Mouse (Mus musculus): ENCODE measurements at regions not wholly inside any gene's neighbourhood (a gene's known extent, or its start where the extent isn't known, plus 50 kb on each side); places are given as distances from the start of the nearest gene placed in this dataset.

DNA sequence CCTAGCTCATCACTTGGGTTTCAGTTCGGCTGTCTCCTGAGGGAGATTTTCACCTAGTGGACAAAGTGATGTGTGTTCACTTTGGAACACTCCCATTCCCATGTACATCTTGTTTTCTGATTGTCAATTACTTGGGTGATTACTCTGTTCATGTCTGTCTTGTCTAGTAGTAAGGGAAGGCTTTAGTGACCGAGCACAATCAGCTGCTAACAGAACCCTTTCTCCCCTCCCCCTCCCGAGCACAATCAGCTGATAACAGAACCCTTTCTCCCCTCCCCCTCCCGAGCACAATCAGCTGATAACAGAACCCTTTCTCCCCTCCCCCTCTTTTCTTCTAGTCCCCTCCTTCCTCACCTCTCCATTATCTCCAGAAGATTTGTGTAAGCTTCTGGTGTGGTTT is 79.6 kb upstream of the Plppr4 start:
- no peaks in the 10 kb centered on the region for H3K36me3 ChIP-seq (replicated peaks)
- H3K4me1 ChIP-seq (ENCODE audit: insufficient read depth, low read depth, low read length), result no peaks in the 10 kb centered on the region
- H3K4me3 ChIP-seq (ENCODE audit: low read depth, low read length), result no peak overlapping the region
- DNase-seq (ENCODE audit: low spot score) (no peak), ATAC-seq (ENCODE audit: extremely low read depth, insufficient number of reproducible peaks, low FRiP score, poor library complexity, severe bottlenecking) (no peak)
- TF ChIP-seq CTCF (IDR thresholded peaks at IDR 0.05; ENCODE audit: low read depth, low read length), result no peak
- no peak for TF ChIP-seq POLR2AphosphoS5 (IDR thresholded peaks at IDR 0.05; ENCODE audit: insufficient replicate concordance, low read depth, low read length)
- no peak for TF ChIP-seq GATA1 (IDR thresholded peaks at IDR 0.05; ENCODE audit: borderline replicate concordance, low read length)
- no peak for TF ChIP-seq GATA2 (IDR thresholded peaks at IDR 0.05; ENCODE audit: borderline replicate concordance, low read depth, low read length)
- no peak for TF ChIP-seq TAL1 (conservative IDR thresholded peaks at IDR 0.05; ENCODE audit: low read depth, low read length)
- H3K9me3 ChIP-seq (replicated peaks), result peaks cover 3% of the 10 kb centered on the region
- H3K27me3 ChIP-seq (ENCODE audit: insufficient read depth, low read length), result no peaks in the 10 kb centered on the region

DNA sequence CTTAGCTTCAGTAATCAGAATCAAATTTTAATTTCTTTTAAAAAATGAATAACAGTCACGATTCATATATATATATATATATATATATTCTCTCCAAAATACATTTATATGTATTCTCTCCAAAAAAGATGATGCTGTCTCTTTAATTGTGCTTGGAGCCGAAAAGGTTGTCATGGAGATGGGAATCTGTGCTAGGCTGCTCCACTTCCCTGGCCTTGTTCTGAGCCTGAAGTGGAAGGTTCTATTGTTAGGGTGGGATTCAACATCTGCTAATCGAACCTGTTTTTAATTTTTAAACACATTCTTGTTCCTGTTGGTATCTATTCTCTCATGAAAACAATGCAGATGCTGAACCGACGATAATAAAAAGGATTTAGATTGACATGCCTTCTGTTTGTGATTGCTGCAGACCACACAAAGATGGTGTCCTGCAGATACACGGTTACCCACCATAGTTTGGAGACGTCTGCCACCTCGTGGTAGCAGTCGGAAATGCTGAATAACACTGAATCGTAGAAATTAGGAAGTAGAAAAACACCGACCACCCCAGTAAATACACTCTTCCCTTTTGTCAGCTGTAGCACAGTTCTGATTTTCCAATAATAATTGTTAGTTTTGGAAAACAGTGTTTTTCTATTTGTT is 77.9 kb upstream of the Plppr4 start:
- no peaks in the 10 kb centered on the region for H3K4me1 ChIP-seq (ENCODE audit: insufficient read depth, low read depth, low read length)
- DNase-seq (ENCODE audit: low spot score) (peak; percentile 1), ATAC-seq (ENCODE audit: extremely low read depth, insufficient number of reproducible peaks, low FRiP score, poor library complexity, severe bottlenecking) (peak; percentile 73; the same call in 1 of the 2 replicates)
- H3K4me3 ChIP-seq (ENCODE audit: low read depth, low read length), result no peak overlapping the region
- H3K36me3 ChIP-seq (replicated peaks), result no peaks in the 10 kb centered on the region
- TF ChIP-seq CTCF (IDR thresholded peaks at IDR 0.05; ENCODE audit: low read depth, low read length) (0 out of 2 replicates have a peak, but pooled peaks have one; percentile 27), POLR2AphosphoS5 (IDR thresholded peaks at IDR 0.05; ENCODE audit: insufficient replicate concordance, low read depth, low read length) (no peak)
- peaks cover 3% of the 10 kb centered on the region for H3K9me3 ChIP-seq (replicated peaks)
- H3K27me3 ChIP-seq (ENCODE audit: insufficient read depth, low read length), result no peaks in the 10 kb centered on the region

DNA sequence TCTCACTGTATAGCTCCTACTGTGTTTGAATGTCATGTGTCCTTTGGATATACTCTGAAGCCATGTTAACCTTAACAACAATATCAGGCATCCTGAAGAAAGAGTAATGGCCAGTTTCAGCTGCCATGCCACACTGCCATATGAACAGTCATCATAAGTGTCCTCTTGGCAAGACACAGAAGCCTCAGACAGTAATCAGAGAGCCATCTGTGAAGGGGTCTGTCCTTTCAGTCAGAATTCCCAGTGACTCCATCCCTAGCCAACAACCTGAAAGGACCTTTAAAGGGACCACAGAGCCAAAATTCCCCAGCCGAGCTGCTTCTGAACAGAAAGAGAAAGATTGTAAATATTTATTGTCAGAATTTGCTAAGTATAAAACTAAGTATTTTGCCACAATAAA is 63.9 kb upstream of the Plppr4 start:
- ATAC-seq (ENCODE audit: extremely low read depth, insufficient number of reproducible peaks, low FRiP score, poor library complexity, severe bottlenecking), result no peak
- no peak for DNase-seq (ENCODE audit: low spot score)
- no peaks in the 10 kb centered on the region for H3K4me1 ChIP-seq (ENCODE audit: insufficient read depth, low read depth, low read length)
- H3K27me3 ChIP-seq (ENCODE audit: insufficient read depth, low read length), result no peaks in the 10 kb centered on the region
- H3K4me3 ChIP-seq (ENCODE audit: low read depth, low read length), result no peak overlapping the region
- peaks cover 3% of the 10 kb centered on the region; the same call in 1 of the 2 replicates for H3K9me3 ChIP-seq (replicated peaks)
- no peak for TF ChIP-seq POLR2AphosphoS5 (IDR thresholded peaks at IDR 0.05; ENCODE audit: insufficient replicate concordance, low read depth, low read length)
- no peak for TF ChIP-seq CTCF (IDR thresholded peaks at IDR 0.05; ENCODE audit: low read depth, low read length)
- no peak for TF ChIP-seq TAL1 (conservative IDR thresholded peaks at IDR 0.05; ENCODE audit: low read depth, low read length)
- no peak for TF ChIP-seq GATA1 (IDR thresholded peaks at IDR 0.05; ENCODE audit: borderline replicate concordance, low read length)
- no peak for TF ChIP-seq GATA2 (IDR thresholded peaks at IDR 0.05; ENCODE audit: borderline replicate concordance, low read depth, low read length)
- H3K36me3 ChIP-seq (replicated peaks), result no peaks in the 10 kb centered on the region

DNA sequence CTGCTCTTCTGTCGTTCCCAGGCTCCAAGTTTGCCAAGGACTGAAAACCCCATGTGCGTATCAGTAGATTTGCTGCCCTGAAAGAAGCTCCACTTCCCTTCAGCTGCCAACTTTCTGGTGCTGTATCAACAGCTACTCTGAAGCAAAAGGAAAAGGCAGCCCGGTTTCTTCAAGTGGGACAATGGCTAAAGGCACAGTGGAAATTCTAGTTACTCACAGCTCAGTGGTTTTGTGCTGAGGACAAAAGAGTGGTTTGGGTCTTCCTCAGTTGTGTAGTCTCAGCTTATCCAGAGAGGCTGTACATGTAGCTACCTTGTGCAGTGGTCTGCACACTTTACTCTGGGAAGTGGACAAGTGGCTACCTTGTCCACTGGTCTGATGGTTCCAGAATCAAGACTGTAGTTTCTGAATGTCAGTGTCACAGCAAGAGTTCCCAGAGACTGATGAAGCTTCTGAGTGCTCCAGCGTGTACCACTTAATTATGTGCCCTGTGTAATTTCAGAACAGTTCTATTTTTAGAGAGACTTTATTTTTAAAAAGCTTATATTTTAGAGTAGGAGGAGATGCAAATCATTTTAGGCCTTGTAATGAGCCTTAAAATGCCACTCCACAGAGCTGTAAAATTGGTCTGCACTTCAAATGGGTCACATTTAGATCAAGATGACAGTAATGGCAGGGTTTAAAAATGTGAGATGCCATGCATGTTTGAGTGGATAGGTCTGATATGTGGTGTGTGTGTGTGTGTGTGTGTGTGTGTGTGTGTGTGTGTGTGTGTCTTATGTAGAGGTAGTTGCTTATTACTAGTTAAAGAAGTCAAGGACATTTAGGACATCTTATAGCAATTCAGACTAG is 52.4 kb upstream of the Plppr4 start:
- Histone ChIP-seq H3K27me3 (ENCODE audit: insufficient read depth, low read length) (no peaks in the 10 kb centered on the region), H3K4me3 (ENCODE audit: low read depth, low read length) (no peak overlapping the region), H3K4me1 (ENCODE audit: insufficient read depth, low read depth, low read length) (no peaks in the 10 kb centered on the region), H3K9me3 (replicated peaks) (peaks cover 4% of the 10 kb centered on the region), H3K36me3 (replicated peaks) (no peaks in the 10 kb centered on the region)
- no peak for DNase-seq (ENCODE audit: low spot score)
- TF ChIP-seq GATA1 (IDR thresholded peaks at IDR 0.05; ENCODE audit: borderline replicate concordance, low read length) (no peak), POLR2AphosphoS5 (IDR thresholded peaks at IDR 0.05; ENCODE audit: insufficient replicate concordance, low read depth, low read length) (no peak), GATA2 (IDR thresholded peaks at IDR 0.05; ENCODE audit: borderline replicate concordance, low read depth, low read length) (no peak), TAL1 (conservative IDR thresholded peaks at IDR 0.05; ENCODE audit: low read depth, low read length) (no peak), CTCF (IDR thresholded peaks at IDR 0.05; ENCODE audit: low read depth, low read length) (no peak)
- ATAC-seq (ENCODE audit: extremely low read depth, insufficient number of reproducible peaks, low FRiP score, poor library complexity, severe bottlenecking), result no peak
